Mouse (Mus musculus) MEL (cell line): ENCODE data around the gene Hsd17b13. TPM values are rescaled to one million over a fixed set of nuclear protein-coding genes. Genes with fewer than 3 reads are reported as not detected.

Experiments used
- DNase-seq: peaks from one replicate; pipeline ENCODE4 v3.0.0; 2011; ENCODE audit warnings: low read depth, low spot score
- H3K27ac ChIP-seq: 2 replicates; pipeline ENCODE4 v1.5.1; 2012; ENCODE audit warnings: low read depth, mild to moderate bottlenecking, control low read depth, low read length, moderate library complexity; ENCODE audit not compliant: control insufficient read depth
- H3K27me3 ChIP-seq, 2 experiments: fragments of 150-350 bp in 1 of 2; sonication (generic) in 1 of 2; 2 replicates each; pipeline ENCODE4 v1.6.1; 2012; ENCODE audit warnings: low read length in 2 of 2, mild to moderate bottlenecking in 2 of 2, improper control_type of control experiment in 1 of 2, moderate library complexity in 1 of 2; ENCODE audit not compliant: insufficient read depth in 2 of 2, control insufficient read depth in 1 of 2
- H3K36me3 ChIP-seq, 2 experiments: 2 replicates each; pipeline ENCODE4 v1.6.1; 2012 to 2014; ENCODE audit warnings: low read length in 2 of 2, improper control_type of control experiment in 1 of 2, inconsistent platforms in 1 of 2, mild to moderate bottlenecking in 1 of 2; ENCODE audit not compliant: insufficient read depth in 2 of 2, control insufficient read depth in 1 of 2
- H3K4me1 ChIP-seq, 2 experiments: fragments of 150-350 bp in 1 of 2; sonication (generic) in 1 of 2; 2 replicates each; pipeline ENCODE4 v1.6.1; 2012; ENCODE audit warnings: low read length in 2 of 2, improper control_type of control experiment in 1 of 2, mild to moderate bottlenecking in 1 of 2; ENCODE audit not compliant: insufficient read depth in 2 of 2, control insufficient read depth in 1 of 2
- H3K4me3 ChIP-seq, 2 experiments: fragments of 150-350 bp in 1 of 2; sonication (generic) in 1 of 2; 2 replicates each; pipeline ENCODE4 v1.5.1; 2012; ENCODE audit warnings: low read depth in 2 of 2, low read length in 2 of 2, mild to moderate bottlenecking in 2 of 2, moderate library complexity in 2 of 2, control low read depth in 1 of 2, improper control_type of control experiment in 1 of 2; ENCODE audit not compliant: control insufficient read depth in 1 of 2, insufficient read depth in 1 of 2
- H3K79me2 ChIP-seq: 2 replicates; pipeline ENCODE4 v1.6.1; 2012; ENCODE audit warnings: mild to moderate bottlenecking, low read length, moderate library complexity; ENCODE audit not compliant: control insufficient read depth, poor library complexity, insufficient read depth
- H3K9ac ChIP-seq: 2 replicates; pipeline ENCODE4 v1.6.1; 2012; ENCODE audit warnings: low read depth, mild to moderate bottlenecking, control low read depth, low read length, moderate library complexity; ENCODE audit not compliant: control insufficient read depth, poor library complexity, severe bottlenecking
- H3K9me3 ChIP-seq: fragments of 150-350 bp; sonication (generic); replicated peaks from 2 replicates; pipeline ENCODE4 v1.6.1; 2012; ENCODE audit warnings: mild to moderate bottlenecking, low read length, improper control_type of control experiment, moderate library complexity; ENCODE audit not compliant: insufficient read depth
- CHD2 ChIP-seq: IDR thresholded peaks from 2 replicates; pipeline ENCODE4 v1.6.1; 2011; ENCODE audit warnings: low read length, improper control_type of control experiment
- MYC ChIP-seq: IDR thresholded peaks from 2 replicates; pipeline ENCODE4 v1.6.1; 2011; ENCODE audit warnings: low read depth, mild to moderate bottlenecking, low read length, improper control_type of control experiment, moderate library complexity
- SIN3A ChIP-seq: IDR thresholded peaks from 2 replicates; pipeline ENCODE4 v1.6.1; 2012; ENCODE audit warnings: low read length, improper control_type of control experiment, inconsistent platforms
- TAL1 ChIP-seq: IDR thresholded peaks from 2 replicates; pipeline ENCODE4 v1.6.1; 2012; ENCODE audit warnings: mild to moderate bottlenecking, inconsistent platforms, low read length, moderate library complexity, mixed read lengths
- ZNF384 ChIP-seq: IDR thresholded peaks from 2 replicates; pipeline ENCODE4 v1.6.1; 2012; ENCODE audit warnings: low read depth, mild to moderate bottlenecking, inconsistent platforms, low read length, improper control_type of control experiment
- polyA plus RNA-seq, 2 experiments: library from polyadenylated mRNA; stranded (reverse) in 1 of 2; unstranded in 1 of 2; fragments of >175 nt in 1 of 2; fragments of >200 nt in 1 of 2; gene quantifications; 2 replicates each; pipeline versions ENCODE4 v1.2.1 to v1.2.4; 2012; ENCODE audit warnings: low replicate concordance in 2 of 2, low read depth in 1 of 2; ENCODE audit not compliant: insufficient read length in 2 of 2, insufficient read depth in 1 of 2, missing spikeins in 1 of 2
- total RNA-seq: library from RNA; depleted of rRNA; stranded (reverse); fragments of 300-350 nt; gene quantifications from 2 replicates; pipeline ENCODE4 v1.2.3, GENCODE M21; 2012; rRNA removed

Hsd17b13 gene
- total and polyA plus RNA-seq, 3 experiments = 0.08 TPM; not detected in 2

DNA sequence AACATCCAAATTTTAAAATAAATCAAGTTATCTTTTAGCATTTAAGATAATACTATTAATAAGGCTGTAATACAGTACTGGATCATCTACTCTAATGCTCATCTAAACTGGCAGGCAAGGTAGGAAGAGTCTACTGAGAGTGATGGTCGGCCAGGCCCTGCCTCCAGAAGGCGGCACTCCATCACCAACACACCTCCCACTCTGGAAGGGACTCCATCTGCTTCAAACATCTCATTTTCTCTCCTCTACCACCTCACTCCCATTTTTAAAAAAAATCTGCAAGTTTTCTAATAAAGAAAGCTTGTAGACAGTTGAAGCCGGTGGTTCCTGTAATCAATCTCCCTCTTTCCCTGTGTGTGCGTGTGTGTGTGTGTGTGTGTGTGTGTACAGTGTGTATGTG, 69.4 kb downstream of the Hsd17b13 start:
- Histone ChIP-seq H3K36me3 (peaks cover 0 to 7% of the 10 kb centered on the region in 2 experiments; a peak in 2 of 4 replicates), H3K4me3 (no peak overlapping the region), H3K9me3 (no peaks in the 10 kb centered on the region), H3K27me3 (no peaks in the 10 kb centered on the region; a peak in 1 of 4 replicates), H3K9ac (no peak overlapping the region), H3K79me2 (peaks cover 6% of the 10 kb centered on the region; the same call in 1 of the 2 replicates), H3K4me1 (peaks cover 3 to 5% of the 10 kb centered on the region in 2 experiments), H3K27ac (no peak overlapping the region)
- no peak for DNase-seq
- TF ChIP-seq ZNF384 (no peak), MYC (no peak), TAL1 (no peak), SIN3A (no peak), CHD2 (no peak)

DNA sequence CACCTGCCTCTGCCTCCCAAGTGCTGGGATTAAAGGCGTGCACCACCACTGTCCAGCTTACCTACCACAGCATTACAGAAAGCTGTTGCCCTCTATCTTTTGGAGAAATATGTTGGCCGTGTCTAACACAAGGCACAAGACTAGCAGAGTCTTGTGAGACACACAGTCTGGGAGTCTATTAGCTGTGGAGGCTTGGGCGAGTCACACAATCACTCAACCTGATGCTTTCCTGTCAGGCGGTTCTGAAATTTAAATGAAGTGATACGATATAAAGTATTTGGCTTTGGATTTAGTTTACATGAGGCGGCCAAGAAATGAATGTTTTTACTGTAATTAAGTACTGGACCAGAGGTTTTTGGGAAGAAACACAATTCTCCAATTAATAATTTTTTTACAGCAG, 71.0 kb downstream of the Hsd17b13 start:
- no peak for DNase-seq
- TF ChIP-seq ZNF384 = no peak
- TF ChIP-seq, all 39 proteins: peak for 0

More for the DNA sequence above, 71.0 kb downstream of the Hsd17b13 start:
- Histone ChIP-seq H3K4me1 (peaks cover 0 to under 1% of the 10 kb centered on the region in 2 experiments; a peak in 2 of 4 replicates), H3K9ac (no peak overlapping the region), H3K27ac (no peak overlapping the region), H3K27me3 (no peaks in the 10 kb centered on the region; a peak in 1 of 4 replicates), H3K4me3 (no peak overlapping the region), H3K9me3 (no peaks in the 10 kb centered on the region), H3K36me3 (peaks cover 0 to 2% of the 10 kb centered on the region in 2 experiments; a peak in 2 of 4 replicates), H3K79me2 (peaks cover 6% of the 10 kb centered on the region; the same call in 1 of the 2 replicates)

Other genes with a start within 250 kb of the Hsd17b13 start
- gene Klhl8, start 66.2 kb downstream of the Hsd17b13 start, total RNA-seq = 5.1 and 6.2 TPM in 2 replicates
- 1 to 10 TPM in 1 of 2 experiments, not detected in 1; 5.6 TPM for gene Klhl8, start 66.2 kb downstream of the Hsd17b13 start, polyA plus RNA-seq
- gene Hsd17b11, start 44.5 kb upstream of the Hsd17b13 start, total RNA-seq = 8.7 and 11.2 TPM in 2 replicates
- gene Hsd17b11, start 44.5 kb upstream of the Hsd17b13 start, polyA plus RNA-seq = 10 to 100 TPM in 1 of 2 experiments, not detected in 1; 16.0 TPM
- gene Nudt9, start 68.9 kb upstream of the Hsd17b13 start, total RNA-seq = 83.2 and 102 TPM in 2 replicates
- 100 to 1,000 TPM in 1 of 2 experiments, not detected in 1; 125 TPM for gene Nudt9, start 68.9 kb upstream of the Hsd17b13 start, polyA plus RNA-seq
- not detected in 2 replicates for gene Gm17660, start 100.2 kb upstream of the Hsd17b13 start, total RNA-seq
- not detected for gene Gm17660, start 100.2 kb upstream of the Hsd17b13 start, polyA plus RNA-seq
- gene Sparcl1, start 136.3 kb upstream of the Hsd17b13 start, total RNA-seq = not detected in 2 replicates
- gene Sparcl1, start 136.3 kb upstream of the Hsd17b13 start, polyA plus RNA-seq = not detected
- 0.03 TPM in 1 of 2 replicates, not detected in the other for gene Dspp, start 193.3 kb upstream of the Hsd17b13 start, total RNA-seq
- gene Dspp, start 193.3 kb upstream of the Hsd17b13 start, polyA plus RNA-seq = not detected
- not detected in 2 replicates for gene Dmp1, start 225.2 kb upstream of the Hsd17b13 start, total RNA-seq
- not detected for gene Dmp1, start 225.2 kb upstream of the Hsd17b13 start, polyA plus RNA-seq